Mouse (Mus musculus): ENCODE data around the gene Pomgnt1.
A peak's percentile ranks its signal among the peaks of the same experiment; 100 is the strongest.

The Pomgnt1 gene

DNA sequence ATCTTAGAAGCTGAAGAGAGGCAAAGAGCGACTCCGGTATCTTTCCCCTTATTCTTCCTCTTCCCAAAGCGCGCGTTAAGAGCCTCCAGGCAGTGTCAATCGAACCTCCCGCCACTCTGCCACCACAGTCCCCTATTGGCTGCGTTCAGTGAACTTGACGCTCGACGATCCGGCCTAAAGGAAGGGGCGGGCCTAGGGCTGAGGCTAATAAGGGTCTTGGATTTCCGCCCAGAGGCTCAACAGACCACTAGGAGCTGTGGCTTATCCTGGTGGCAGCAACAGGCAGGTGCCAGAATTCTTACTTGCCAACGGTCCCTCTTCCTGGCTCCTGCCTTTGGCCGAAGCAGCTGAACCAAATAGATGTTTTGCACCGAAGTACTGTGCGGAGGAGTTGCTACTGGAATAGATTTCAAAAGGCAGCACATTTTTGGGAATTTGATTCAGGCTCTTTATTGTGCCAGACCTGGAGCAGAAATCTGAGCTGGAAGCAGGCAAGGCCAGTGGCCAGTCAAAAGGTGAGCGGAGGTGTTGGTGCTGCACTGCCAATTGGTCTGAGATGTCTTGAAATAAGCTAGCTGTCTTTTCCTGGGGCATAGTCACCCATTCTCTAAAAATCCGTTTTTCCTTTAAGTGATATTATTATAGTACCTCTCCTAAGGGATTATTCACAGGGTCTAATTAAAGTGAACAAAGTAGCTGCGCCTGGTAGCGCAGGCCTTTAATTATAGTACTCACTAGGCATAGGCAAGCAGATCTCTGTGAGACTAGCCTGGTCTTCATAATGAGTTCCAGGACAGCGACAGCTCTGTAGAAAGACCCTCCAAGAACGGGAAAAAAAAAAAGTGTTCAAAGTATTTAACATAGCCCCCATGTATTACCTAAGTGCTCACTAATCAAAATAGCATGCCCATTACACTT, at the start of gene Pomgnt1, which contains the start of gene Rad54l:
TSS of gene Pomgnt1 (plus strand) at position 239 of the 918 bp plus-strand sequence.
TSS of gene Rad54l (minus strand) at position 89 of the 918 bp plus-strand sequence.
- peak; percentile 66 for DNase-seq (ENCODE audit: low spot score)

- no peak for DNase-seq (ENCODE audit: low spot score)
Observed at GRCm38 (mm10) chr4:116074145-116074675, 49.4 kb upstream of the Pomgnt1 start.

GRCm38 (mm10) chr4:116074861-116075620, 48.6 kb upstream of the Pomgnt1 start, which contains the start of the genes Uqcrh and Lrrc41:
Gene Uqcrh, minus strand, starts transcription at chr4:116075071.
Gene Lrrc41, plus strand, starts transcription at chr4:116075269.
- peak; percentile 93 for DNase-seq (ENCODE audit: low spot score)

- peak; percentile 53 for DNase-seq (ENCODE audit: low spot score)
Observed at GRCm38 (mm10) chr4:116075631-116076368, 47.8 kb upstream of the Pomgnt1 start.

- no peak for DNase-seq (ENCODE audit: low spot score)
Observed at GRCm38 (mm10) chr4:116076369-116077231, 47.0 kb upstream of the Pomgnt1 start.

GRCm38 (mm10) chr4:116077240-116078095, 46.2 kb upstream of the Pomgnt1 start:
- DNase-seq (ENCODE audit: low spot score) = no peak

GRCm38 (mm10) chr4:116088510-116089249, 35.0 kb upstream of the Pomgnt1 start:
- DNase-seq (ENCODE audit: low spot score) = no peak

- DNase-seq (ENCODE audit: low spot score) = no peak
Observed at GRCm38 (mm10) chr4:116096291-116096690, 27.3 kb upstream of the Pomgnt1 start.

- DNase-seq (ENCODE audit: low spot score) = no peak
Observed at GRCm38 (mm10) chr4:116097211-116097610, 26.4 kb upstream of the Pomgnt1 start.

GRCm38 (mm10) chr4:116100959-116101358, 22.7 kb upstream of the Pomgnt1 start:
- DNase-seq (ENCODE audit: low spot score) = no peak

DNA sequence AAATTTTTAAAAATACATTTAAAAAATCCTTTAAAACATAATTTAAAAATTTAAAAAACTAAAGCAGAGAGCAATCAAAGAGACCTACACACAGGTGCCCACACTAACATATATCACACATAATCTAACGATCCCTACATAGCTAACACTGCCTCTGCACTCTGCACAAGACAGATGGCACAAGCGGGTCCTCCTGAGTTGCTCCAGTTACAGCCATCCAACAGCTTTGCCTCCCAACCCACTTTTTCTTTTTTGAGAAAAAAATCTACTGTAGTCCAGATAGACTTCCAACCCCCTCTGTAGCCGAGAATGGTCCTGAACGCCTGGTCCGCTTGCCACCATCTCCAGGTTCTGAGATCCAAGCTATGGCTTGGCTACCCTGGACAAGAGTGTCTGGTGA, 18.4 kb upstream of the Pomgnt1 start:
- no peak for DNase-seq (ENCODE audit: low spot score)

GRCm38 (mm10) chr4:116110695-116111094, 12.9 kb upstream of the Pomgnt1 start:
- DNase-seq (ENCODE audit: low spot score) = no peak

DNA sequence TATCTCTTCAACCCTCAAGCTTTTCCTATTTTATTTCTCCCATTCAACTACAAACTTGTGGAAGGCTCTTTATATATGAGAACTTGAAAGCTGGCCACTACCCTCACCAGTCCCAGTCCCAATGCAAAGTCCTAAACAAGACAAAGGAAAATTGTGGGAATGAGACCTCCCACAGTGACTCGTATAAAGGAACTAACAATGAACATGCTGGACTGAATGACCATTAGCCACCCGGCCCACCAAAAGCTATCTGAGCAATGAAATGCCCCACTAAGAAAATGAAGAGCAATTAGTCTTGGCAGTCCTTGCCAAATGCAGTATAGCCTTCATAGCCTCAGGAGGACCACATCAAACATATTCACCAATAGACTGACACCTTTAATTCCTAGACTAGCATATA, 12.2 kb upstream of the Pomgnt1 start:
- DNase-seq (ENCODE audit: low spot score) = no peak

DNA sequence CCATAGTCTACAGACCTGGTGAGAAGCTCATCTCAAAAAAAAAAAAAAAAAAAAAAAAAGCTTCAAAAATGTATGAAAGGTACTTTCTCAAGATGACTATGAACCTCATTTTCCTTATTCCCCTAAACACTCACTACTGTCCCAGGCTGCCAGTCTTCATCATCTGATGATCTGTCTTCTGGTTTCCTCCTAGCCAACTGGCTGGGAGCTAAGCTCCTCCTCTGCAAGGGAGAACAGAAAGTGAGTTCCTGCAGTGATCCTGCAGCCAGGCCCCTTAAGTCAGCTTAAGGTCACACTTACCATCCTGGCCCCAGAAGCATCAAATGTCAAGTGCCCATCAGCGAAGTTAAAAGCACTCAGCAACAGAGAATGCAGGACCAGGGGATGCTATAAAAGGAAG, 878 bp upstream of the Pomgnt1 start:
- DNase-seq (ENCODE audit: low spot score) = no peak

DNA sequence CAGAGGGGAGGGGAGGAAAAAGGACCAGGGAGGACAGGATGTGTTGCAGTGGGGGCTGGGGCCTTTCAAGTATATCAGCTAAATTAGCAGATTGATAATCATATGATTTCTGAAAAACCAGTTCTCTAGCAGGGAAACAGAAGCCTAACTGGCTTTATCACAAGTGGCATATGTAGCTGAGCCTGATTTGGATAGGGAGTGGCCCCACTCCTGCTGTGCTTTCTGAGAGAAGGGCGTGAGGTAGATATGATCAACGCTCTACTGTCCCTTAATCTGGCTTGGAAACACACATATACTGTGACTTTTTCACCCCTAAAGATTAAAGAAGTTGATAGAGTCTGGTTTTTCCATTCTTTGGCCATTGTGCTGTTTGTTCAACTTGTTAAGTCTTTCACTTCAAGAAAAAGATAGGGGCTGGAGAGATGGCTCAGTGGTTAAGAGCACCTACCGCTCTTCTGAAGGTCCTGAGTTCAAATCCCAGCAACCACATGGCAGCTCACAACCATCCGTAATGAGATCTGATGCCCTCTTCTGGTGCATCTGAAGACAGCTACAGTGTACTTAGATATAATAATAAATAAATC, 2.3 kb downstream of the Pomgnt1 start:
- DNase-seq (ENCODE audit: low spot score) = no peak

DNA sequence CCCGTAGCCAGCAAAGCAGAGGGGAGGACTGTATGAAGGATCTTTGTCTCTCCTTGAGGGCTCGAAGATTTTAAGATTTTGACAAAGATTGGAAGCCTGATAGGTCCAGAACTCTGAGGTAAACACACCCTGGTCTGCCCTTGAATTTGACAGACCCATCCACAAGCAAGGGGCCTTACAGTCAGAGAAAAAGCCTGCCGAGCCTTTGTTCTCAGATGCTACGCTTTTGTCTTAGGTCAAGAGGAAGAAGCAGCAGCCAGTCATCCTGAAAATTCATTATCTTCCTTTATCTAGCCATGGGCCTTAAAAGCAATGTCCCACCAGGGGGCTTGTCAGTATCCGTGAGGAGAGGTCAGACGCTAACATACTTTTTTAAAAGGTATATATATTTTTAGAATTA, 4.3 kb downstream of the Pomgnt1 start:
- no peak for DNase-seq (ENCODE audit: low spot score)

DNA sequence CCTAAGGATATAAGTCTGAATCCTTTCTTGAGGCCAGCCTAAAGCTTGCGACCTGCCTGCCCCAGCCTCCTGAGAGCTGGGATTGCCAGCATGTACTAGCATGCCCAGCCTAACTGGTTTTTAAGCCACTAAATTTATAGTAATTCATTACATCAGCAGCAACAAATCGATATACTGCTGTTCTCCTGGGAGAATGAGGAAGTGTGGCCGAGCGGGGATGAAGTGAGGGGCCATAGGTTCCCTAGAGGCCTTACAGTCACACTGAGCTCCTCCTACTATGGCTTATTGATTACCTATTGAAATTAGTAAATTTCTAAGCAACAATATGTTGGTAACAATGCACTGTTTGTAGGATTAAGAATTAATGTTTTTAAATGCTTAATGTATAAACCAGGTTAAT, 9.5 kb downstream of the Pomgnt1 start:
- DNase-seq (ENCODE audit: low spot score) = no peak

DNA sequence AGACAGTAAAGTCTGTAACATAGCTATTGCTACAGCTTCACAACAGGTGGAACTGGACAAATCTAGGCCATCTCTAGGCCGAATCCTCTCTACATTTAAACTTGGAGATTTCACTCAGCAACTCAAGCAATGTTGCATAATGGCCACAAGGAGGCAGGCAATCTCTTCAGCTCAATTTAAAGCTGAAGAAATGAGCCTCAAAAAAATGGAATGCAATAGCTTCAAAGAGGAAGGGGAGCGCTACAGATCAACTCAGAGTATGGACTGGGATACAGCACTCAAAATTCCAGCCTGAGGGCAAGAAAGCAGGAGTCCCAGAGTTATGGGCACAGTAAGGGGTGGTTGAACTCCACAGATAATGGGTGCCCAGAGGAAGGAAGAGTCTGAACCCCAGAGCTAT, 11.3 kb downstream of the Pomgnt1 start:
- DNase-seq (ENCODE audit: low spot score) = no peak

Measured in T-cell, adult 2 months (primary cell).